Mouse (Mus musculus) liver, adult 2 months (tissue): ENCODE data around the gene Gpd2.

ENCODE experiments used
- CTCF ChIP-seq: fragments of 200-500 bp; IDR thresholded peaks from 2 replicates; pipeline ENCODE4 v1.5.1; 2011; ENCODE audit warnings: low read depth, low read length, control low read depth
- POLR2A ChIP-seq: fragments of 200-500 bp; IDR thresholded peaks from 2 replicates; pipeline ENCODE4 v1.6.1; 2011; ENCODE audit warnings: low read length, control low read depth; ENCODE audit not compliant: insufficient read depth; ENCODE audit errors: extremely low read depth

DNA sequence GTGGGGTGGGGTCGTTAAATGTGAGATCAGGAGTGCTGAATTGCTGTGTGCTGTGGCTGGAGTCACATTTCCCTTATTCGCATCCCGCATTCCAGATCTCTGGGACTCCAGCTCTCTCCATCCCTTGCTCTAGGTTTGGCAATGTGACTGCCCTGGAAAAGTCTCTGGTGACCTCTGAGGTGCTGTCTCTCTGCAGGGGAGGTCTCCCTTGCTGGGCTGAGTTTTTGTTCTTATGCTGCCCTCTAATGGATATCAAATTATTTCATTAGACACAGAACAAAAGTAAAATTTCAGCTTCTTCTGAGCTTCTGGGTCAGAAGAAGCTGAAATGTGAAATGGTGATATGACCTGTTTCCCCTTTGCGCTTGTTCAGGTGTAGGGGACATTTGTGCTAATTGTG lies 137.2 kb downstream of the Gpd2 start:
- TF ChIP-seq CTCF, result no peak
- TF ChIP-seq POLR2A, result no peak
